Mouse (Mus musculus) adrenal gland, postnatal 36 days (tissue): ENCODE data around the gene Fat4. TPM values are rescaled to one million over a fixed set of nuclear protein-coding genes. Genes with fewer than 3 reads are reported as not detected.

ENCODE experiments used
- DNase-seq, 2 experiments: peaks; one replicate each; pipeline ENCODE4 v3.0.0; 2021; ENCODE audit warnings: mixed read lengths in 1 of 2
- total RNA-seq, 2 experiments: library from RNA; stranded (reverse); gene quantifications; 2 replicates each; pipeline ENCODE4 v1.2.3; 2021

Gene Fat4
- total RNA-seq, 2 experiments from 2014 or later, result 13.3 to 27.2 TPM

DNA sequence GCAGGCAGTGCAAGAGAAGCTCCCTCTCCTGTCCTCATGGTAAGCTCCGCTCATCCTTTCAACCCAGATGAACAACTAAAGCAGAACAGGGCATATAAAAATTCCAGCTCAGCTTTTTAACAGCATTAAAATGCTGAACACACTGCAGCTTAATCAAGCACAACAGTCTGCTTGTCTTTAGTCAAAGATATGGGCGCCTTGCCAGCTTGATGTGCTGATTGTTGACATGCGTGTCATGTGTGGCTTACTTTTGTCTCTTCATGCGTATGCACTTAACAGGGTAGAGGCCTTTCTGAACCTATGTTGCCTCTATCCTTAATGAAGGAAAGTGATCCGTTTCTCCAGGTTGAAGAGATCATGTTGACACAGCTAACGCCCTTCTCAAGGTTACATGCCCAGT lies 75.6 kb downstream of the Fat4 start:
- DNase-seq, result no peak

DNA sequence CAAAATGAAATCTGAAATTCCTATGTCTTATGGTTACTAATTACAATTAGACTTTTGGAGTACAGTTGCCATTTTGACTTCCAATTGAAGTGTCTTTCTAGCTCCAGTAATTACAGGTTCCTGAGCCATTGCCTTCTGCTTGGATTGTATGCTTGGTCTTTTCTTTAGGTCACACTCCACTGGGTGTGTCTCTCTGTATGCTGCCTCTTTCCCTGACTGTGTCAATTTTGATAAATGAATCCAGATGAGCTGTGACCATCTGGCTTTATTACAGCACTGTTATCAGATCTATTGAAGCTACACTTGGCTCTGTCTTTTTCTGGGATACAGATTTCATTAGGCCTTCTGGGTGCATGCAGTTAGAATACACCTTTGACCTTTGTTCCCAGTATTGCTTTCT lies 80.7 kb downstream of the Fat4 start:
- DNase-seq, result no peak

DNA sequence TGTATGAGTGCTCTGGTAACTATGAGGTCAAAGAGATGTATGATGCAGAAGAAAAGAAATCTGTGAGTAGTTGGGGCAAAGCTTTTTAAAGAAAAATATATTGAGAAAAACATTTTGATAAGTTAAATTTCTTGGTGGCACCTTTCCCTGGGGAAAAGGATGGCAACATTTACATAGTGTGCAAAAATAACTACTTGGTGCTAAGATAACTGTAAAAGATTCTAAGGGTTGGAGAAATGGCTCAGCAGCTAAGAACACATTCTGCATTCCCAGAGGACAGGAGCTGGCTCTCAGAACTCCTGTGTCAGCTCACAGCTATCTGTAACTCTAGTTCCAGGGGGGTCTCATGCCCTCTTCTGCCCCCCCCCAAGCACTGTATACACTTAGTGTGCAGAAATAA lies 99.6 kb downstream of the Fat4 start:
- DNase-seq, result no peak

DNA sequence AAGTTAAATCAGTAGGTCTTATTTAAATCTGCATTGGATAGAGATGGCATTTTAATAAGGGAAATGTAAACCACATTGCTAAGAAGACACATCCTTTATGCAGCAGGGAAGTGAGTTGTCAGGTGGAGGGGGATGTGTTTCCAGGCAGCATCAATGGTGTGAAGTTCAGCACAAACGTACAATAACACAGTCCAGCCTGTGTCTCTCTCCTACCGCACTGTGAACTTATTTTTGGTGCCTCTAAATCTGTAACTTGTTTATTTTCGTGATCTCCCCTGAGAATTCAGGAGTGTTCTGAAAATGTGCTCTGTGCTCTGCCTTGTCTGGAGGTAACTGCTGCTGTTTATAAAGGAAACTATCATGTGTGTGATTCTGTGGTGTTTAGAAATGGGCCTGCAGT lies 102.4 kb downstream of the Fat4 start:
- no peak for DNase-seq

DNA sequence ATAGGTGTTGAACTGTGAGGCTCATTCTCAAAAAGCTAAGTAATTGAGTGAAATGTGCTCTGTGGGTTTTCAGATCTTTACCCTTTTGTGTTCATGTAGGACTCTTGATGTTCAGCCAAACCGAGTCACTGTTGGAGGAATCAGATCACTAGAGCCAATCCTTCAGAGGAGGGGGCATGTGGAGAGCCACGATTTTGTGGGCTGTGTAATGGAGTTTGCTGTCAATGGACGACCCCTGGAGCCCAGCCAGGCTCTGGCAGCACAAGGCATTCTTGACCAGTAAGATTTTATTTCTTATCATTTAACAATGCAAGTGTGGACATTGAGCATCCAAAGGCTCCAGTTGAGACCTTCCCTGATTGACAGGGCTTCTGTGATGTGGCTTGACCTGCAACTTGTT lies 113.3 kb downstream of the Fat4 start:
- DNase-seq, result no peak

DNA sequence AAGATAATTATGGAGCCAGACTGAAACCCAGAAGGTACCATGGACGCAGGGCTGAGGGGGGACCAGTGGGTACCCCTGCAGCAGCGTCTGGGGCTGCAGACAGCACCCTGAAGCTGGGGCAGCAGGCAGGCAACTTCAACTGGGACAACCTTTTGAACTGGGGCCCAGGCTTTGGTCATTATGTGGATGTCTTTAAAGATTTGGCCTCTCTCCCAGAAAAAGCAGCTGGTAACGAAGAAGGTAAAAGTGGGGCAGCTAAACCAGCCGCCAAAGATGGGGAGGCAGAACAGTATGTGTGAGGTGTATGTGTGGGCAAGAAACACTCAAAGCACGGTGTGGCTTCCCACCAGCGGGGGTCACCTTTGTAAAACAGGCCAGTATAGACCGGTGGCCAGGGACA lies 123.8 kb downstream of the Fat4 start:
- DNase-seq, result no peak

DNA sequence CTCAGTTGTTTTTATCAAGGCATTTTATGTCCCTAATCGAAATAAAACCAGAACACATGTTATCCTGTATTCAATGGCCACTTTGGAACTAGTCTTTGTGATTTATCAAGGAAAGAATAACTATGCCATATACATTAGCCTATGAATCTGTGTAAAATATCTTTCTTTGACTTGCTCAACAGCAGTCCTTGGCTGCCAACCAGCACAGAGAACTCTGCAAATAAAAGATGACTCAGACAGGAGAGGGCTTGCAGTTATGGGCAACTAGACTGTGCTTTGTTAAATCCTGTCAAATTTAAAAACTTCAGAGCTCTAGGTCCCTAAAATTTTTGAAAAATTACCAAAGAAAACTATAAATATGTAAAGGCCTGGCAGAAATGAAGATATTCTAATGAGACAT lies 130.9 kb downstream of the Fat4 start:
- peak; percentile 44 to 46 for DNase-seq

DNA sequence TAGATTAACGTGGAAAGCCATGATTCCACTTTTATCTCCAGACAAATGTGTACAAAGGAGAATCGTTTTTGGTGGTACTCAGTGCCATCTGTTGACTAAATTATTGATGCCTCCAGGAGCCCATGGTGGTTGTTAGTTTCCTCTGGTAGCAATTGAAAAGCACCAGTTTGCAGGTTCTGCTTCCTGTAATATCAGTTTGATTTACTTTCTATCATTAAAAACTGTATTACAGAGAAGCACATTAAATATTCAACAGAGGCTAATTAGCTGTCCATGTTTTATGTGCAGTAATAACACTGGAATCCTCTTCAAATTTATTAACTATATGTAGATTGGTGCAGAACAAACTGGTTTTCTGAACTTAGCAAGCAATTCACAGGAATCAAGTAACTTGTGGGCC lies 149.4 kb downstream of the Fat4 start:
- DNase-seq, result no peak

DNA sequence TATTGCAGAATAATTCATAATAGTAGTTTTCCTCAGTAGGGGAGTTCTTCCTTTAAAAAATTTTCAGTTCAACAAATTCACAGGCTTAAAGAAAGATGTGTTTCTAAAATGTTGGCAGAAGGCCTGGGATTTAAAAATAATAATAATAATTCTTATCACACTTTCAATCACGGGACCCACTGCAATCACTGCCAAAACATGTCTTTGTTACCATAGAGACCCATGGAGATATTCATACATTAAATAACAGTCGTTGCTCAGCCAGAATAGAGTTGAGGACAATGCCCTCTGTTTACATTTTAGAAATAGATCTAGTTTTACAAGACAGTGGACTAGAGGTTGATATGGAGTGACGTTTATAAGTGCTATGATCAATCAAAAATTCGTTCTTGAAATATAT lies 159.7 kb downstream of the Fat4 start:
- no peak for DNase-seq

DNA sequence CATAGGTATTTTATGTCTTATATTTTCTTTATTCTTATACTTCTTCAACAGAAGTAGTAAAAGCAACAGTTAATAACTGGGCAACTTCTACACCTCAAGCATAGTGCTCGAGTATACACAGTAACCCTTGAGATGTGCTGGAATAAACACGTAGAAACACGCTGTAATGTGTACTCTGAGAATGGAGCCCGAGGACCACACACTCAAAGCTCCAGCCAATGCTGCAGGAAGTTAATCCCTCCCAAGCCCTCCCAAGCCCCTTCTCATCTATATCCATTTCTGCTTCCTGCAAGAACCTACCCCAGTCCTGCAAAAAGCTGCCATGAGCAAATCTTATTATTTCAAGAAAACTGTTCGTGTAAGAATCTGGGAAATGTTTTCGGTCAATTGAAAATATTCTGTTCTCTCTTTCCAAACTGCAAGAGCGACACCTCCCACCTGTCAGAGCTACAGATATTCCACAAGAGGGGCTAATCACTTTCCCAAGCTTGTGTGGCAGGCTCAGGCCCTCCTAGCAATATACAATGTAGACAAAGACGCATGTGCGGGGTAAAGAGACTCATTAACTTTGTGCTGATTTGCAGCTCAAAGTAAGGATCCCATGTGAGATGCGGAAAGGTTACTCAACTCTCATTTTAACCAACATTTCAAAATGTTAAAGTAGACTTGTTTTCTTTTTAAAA lies 161.0 kb downstream of the Fat4 start:
- DNase-seq, result no peak

DNA sequence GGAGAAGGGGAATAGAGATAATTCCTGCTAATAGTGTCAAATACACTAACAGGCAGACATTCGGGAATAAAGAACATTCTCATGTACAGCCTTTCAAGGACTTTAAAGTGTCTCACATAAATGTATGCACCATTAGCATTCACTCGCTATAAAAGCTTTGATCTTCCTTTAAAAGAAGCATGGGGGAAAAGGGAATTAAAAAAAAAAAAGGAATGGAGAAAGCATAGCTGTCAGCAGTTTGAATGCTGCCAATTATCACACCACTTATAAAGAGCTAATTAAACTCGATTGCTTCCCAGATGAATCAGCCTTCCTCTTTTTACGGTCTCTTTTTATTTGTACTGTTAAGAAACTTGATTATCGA lies 161.5 kb downstream of the Fat4 start:
- DNase-seq, result no peak

DNA sequence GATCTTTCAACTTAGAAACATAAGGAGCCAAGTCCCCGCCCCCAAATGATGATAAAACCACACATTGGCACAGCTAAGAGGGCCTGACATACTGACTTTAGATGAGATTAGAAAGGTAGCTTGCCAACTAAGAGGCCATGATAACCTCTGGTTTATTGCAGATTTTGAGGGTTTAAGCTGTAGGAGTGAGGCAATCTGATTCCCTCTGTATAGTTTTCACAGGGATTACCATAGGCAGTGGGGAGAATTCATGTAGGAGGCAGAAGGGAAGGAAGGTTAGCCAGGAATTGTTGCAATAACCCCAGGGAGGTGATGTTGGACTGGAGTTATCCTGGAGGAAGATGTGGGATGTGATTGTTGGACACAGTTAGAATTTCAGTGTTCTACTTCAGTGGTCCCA lies 163.4 kb downstream of the Fat4 start:
- no peak for DNase-seq

DNA sequence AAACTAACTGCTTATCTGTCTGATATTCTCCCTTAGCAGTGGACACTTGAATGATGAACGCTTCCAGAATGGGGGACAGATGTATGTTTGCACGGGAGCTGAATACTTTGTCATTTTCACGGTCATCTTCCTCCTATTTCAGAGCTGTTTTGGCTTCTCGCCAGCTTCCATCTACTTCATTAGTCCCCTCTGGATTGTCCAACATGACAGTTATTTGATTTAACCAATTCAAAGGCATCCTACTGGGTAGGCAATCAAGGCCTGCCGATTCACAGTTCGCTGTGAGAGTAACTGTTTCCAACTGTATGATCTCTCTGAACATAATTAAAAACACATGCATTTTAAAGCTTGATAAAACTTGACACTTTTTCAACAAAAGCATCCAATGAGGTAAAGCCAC lies 166.3 kb downstream of the Fat4 start:
- DNase-seq, result peak in 1 of 2 experiments; percentile 1
